ENCODE assay signal across 13 mouse cellular contexts in the genomic region with DNA sequence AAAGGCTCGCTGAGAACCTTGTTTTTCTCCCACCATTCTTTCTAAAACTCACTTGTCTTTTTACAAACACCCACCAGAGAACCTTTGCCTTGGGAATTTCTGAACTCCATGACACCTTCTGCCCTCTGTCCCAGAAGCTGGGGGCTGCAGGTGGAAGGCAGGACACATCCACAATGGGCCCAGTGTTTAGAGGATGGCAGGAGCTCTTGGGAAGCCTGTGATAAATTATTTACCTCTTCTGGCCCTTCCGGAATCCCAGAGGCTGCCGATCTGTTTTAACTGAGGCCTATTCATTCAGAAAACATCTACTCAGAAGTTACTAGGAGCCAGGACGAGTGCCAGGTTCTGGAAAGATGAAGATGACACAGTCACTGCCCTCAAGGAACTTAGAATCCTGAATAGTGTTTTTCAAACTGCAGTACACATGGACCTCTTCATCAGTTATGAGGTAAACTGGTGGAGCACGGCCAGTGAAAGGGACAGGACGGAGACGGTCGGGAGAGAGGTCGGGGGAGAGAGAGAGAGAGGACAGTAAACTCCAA.
DNase-seq lines count a peak whose midpoint lies in the region; ATAC-seq and TF ChIP-seq lines count a peak whose summit lies in the region.
"Had no signal": no experiment of that assay in that cellular context is flagged by ENCODE, and none has a peak within 500 bp of the region (broad histone marks: within the 10 kb centered on the region; RNA-seq: fewer than 3 reads in every experiment).

No protein-coding gene starts in this region.

- H3K36me3 ChIP-seq in forebrain, embryonic 12.5 days (replicated peaks), result 0 out of 2 replicates have a peak, but pooled peaks cover 3% of the 10 kb centered on the region
- peaks cover 9% of the 10 kb centered on the region; the same call in 1 of the 2 replicates for H3K36me3 ChIP-seq in forebrain, embryonic 14.5 days (ENCODE audit: control insufficient read depth, insufficient read depth, low read length)
- peaks cover 6% of the 10 kb centered on the region; the same call in 1 of the 2 replicates for H3K36me3 ChIP-seq in hindbrain, postnatal 0 days (ENCODE audit: insufficient read depth, low read length)
- no peaks in the 10 kb centered on the region for H3K36me3 ChIP-seq in neural tube, embryonic 11.5 days (ENCODE audit: control insufficient read depth, insufficient read depth, low read length)

- no peak overlapping the region for H3K9ac ChIP-seq in forebrain, embryonic 12.5 days
- no peak overlapping the region for H3K9ac ChIP-seq in forebrain, embryonic 14.5 days (ENCODE audit: low read length)
- no peak overlapping the region for H3K9ac ChIP-seq in hindbrain, postnatal 0 days (replicated peaks; ENCODE audit: low read length)
- H3K9ac ChIP-seq in neural tube, embryonic 11.5 days (ENCODE audit: low read length), result no peak overlapping the region
- H3K9ac ChIP-seq: embryonic facial prominence, embryonic 12.5 days; heart, embryonic 13.5 days had no signal

- 74% methylated on average over 9 of the region's 9 CpGs for WGBS in forebrain, embryonic 12.5 days
- WGBS in forebrain, embryonic 14.5 days, result 77% methylated on average over 9 of the region's 9 CpGs
- 60% methylated on average over 9 of the region's 9 CpGs for WGBS in hindbrain, postnatal 0 days
- WGBS in neural tube, embryonic 11.5 days, result 45% methylated on average over 9 of the region's 9 CpGs

- DNase-seq in forebrain, embryonic 14.5 days (ENCODE audit: low spot score), result no peak
- no peak for DNase-seq in layer of hippocampus, adult 2 months (ENCODE audit: low spot score in 2 of 2)
- no peak for DNase-seq in layer of hippocampus, postnatal 36 days
- peak; percentile 27 for DNase-seq in hindbrain, postnatal 0 days (ENCODE audit: low spot score)
- peak; percentile 44 for DNase-seq in neural tube, embryonic 11.5 days (ENCODE audit: low spot score)
- DNase-seq in cerebellum, postnatal 36 days, result no peak
- DNase-seq in left cerebral cortex, postnatal 4 days, result no peak
- DNase-seq: right cerebral cortex, postnatal 25 days; thymus, adult 18-20 months had no signal

- no peak for TF ChIP-seq CTCF in layer of hippocampus, adult 2 months (conservative IDR thresholded peaks at IDR 0.05)
- no peak for TF ChIP-seq CTCF in hindbrain, postnatal 0 days (IDR thresholded peaks at IDR 0.05; ENCODE audit: low read depth)

- no peak overlapping the region for H3K4me2 ChIP-seq in forebrain, embryonic 12.5 days
- no peak overlapping the region for H3K4me2 ChIP-seq in forebrain, embryonic 14.5 days (ENCODE audit: low read length)
- no peak overlapping the region for H3K4me2 ChIP-seq in hindbrain, postnatal 0 days (ENCODE audit: low read depth, low read length)
- H3K4me2 ChIP-seq in neural tube, embryonic 11.5 days (ENCODE audit: low read depth), result no peak overlapping the region
- H3K4me2 ChIP-seq: embryonic facial prominence, embryonic 12.5 days; heart, embryonic 13.5 days had no signal

- intact Hi-C loops in left cerebral cortex, postnatal 4 days (cut with DNase I), result no loop called here

- peak overlapping the region; percentile 26; the same call in 1 of the 2 replicates for H3K27ac ChIP-seq in forebrain, embryonic 12.5 days
- H3K27ac ChIP-seq in forebrain, embryonic 14.5 days (ENCODE audit: low read depth, low read length), result no peak overlapping the region
- peak overlapping the region; percentile 19; the same call in 1 of the 2 replicates for H3K27ac ChIP-seq in layer of hippocampus, adult 2 months
- H3K27ac ChIP-seq in hindbrain, postnatal 0 days, result 0 out of 2 replicates have a peak overlapping the region, but pooled peaks have one; percentile 0
- H3K27ac ChIP-seq in neural tube, embryonic 11.5 days (ENCODE audit: low read depth, low read length), result no peak overlapping the region
- H3K27ac ChIP-seq: macrophage had no signal

- ATAC-seq in forebrain, embryonic 12.5 days (ENCODE audit: low FRiP score), result no peak
- ATAC-seq in forebrain, embryonic 14.5 days, result no peak
- no peak for ATAC-seq in hindbrain, postnatal 0 days
- ATAC-seq in neural tube, embryonic 11.5 days (ENCODE audit: insufficient read depth, low FRiP score, low TSS enrichment), result no peak

- H3K4me3 ChIP-seq in forebrain, embryonic 12.5 days (replicated peaks), result no peak overlapping the region
- no peak overlapping the region for H3K4me3 ChIP-seq in forebrain, embryonic 14.5 days (ENCODE audit: low read depth, low read length)
- no peak overlapping the region for H3K4me3 ChIP-seq in layer of hippocampus, adult 2 months
- H3K4me3 ChIP-seq in hindbrain, postnatal 0 days (ENCODE audit: low read length), result no peak overlapping the region
- H3K4me3 ChIP-seq in neural tube, embryonic 11.5 days (ENCODE audit: low read depth, low read length), result no peak overlapping the region
- H3K4me3 ChIP-seq: embryonic facial prominence, embryonic 12.5 days; heart, embryonic 13.5 days had no signal

- no peaks in the 10 kb centered on the region; the same call in 1 of the 2 replicates for H3K4me1 ChIP-seq in forebrain, embryonic 12.5 days
- H3K4me1 ChIP-seq in forebrain, embryonic 14.5 days (ENCODE audit: control insufficient read depth, insufficient read depth, low read length), result peaks cover 13% of the 10 kb centered on the region
- H3K4me1 ChIP-seq in hindbrain, postnatal 0 days (ENCODE audit: insufficient read depth, low read length), result peaks cover 11% of the 10 kb centered on the region
- peaks cover 6% of the 10 kb centered on the region for H3K4me1 ChIP-seq in neural tube, embryonic 11.5 days (ENCODE audit: control insufficient read depth, insufficient read depth, low read length)

- H3K27me3 ChIP-seq in forebrain, embryonic 12.5 days, result no peaks in the 10 kb centered on the region
- H3K27me3 ChIP-seq in forebrain, embryonic 14.5 days (replicated peaks; ENCODE audit: control insufficient read depth, insufficient read depth, low read length), result no peaks in the 10 kb centered on the region
- H3K27me3 ChIP-seq in hindbrain, postnatal 0 days (ENCODE audit: insufficient read depth, low read length), result no peaks in the 10 kb centered on the region
- no peaks in the 10 kb centered on the region for H3K27me3 ChIP-seq in neural tube, embryonic 11.5 days (ENCODE audit: control insufficient read depth, insufficient read depth, low read length)
- H3K27me3 ChIP-seq: embryonic facial prominence, embryonic 12.5 days; heart, embryonic 13.5 days had no signal

- no peaks in the 10 kb centered on the region for H3K9me3 ChIP-seq in forebrain, embryonic 12.5 days
- no peaks in the 10 kb centered on the region for H3K9me3 ChIP-seq in forebrain, embryonic 14.5 days (replicated peaks; ENCODE audit: control insufficient read depth, low read length)
- no peaks in the 10 kb centered on the region for H3K9me3 ChIP-seq in hindbrain, postnatal 0 days (ENCODE audit: low read length)
- H3K9me3 ChIP-seq in neural tube, embryonic 11.5 days (ENCODE audit: control insufficient read depth, low read length), result no peaks in the 10 kb centered on the region
- H3K9me3 ChIP-seq: embryonic facial prominence, embryonic 12.5 days; heart, embryonic 13.5 days had no signal

Comparison
In these comparisons a context has a peak if more than half of its experiments do, and no peak if none do; other contexts are left out.
1. H3K27ac ChIP-seq: peak in forebrain, embryonic 12.5 days (single experiment), layer of hippocampus, adult 2 months (single experiment) and hindbrain, postnatal 0 days (single experiment); none in forebrain, embryonic 14.5 days (single experiment) and neural tube, embryonic 11.5 days (single experiment).
2. DNase-seq: peak in hindbrain, postnatal 0 days (single experiment) and neural tube, embryonic 11.5 days (single experiment); none in forebrain, embryonic 14.5 days (single experiment), layer of hippocampus, adult 2 months (0 of 2), layer of hippocampus, postnatal 36 days (0 of 2), cerebellum, postnatal 36 days (0 of 2) and left cerebral cortex, postnatal 4 days (single experiment).